Mouse (Mus musculus) heart, adult 2 months (tissue): ENCODE results near the gene Srd5a1.

Source experiments
- CTCF ChIP-seq: fragments of 200-600 bp; IDR thresholded peaks from 2 replicates; pipeline ENCODE4 v1.8.1; 2022; ENCODE audit warnings: antibody characterized with exemption, mild to moderate bottlenecking, moderate library complexity
- EP300 ChIP-seq: fragments of 200-500 bp; IDR thresholded peaks from 2 replicates; pipeline ENCODE4 v1.6.1; 2011; ENCODE audit warnings: low read depth, low read length, control low read depth; ENCODE audit not compliant: insufficient read depth
- POLR2A ChIP-seq: fragments of 200-500 bp; IDR thresholded peaks from 2 replicates; pipeline ENCODE4 v1.6.1; 2011; ENCODE audit warnings: mild to moderate bottlenecking, low read depth, low read length, control low read depth; ENCODE audit not compliant: insufficient read depth

GRCm38 (mm10) chr13:69585828-69586227, 25.4 kb downstream of the Srd5a1 start:
- TF ChIP-seq CTCF, result no peak
- no peak for TF ChIP-seq EP300
- no peak for TF ChIP-seq POLR2A
